Mouse (Mus musculus) ES-Bruce4 (cell line): Measurements from ENCODE around the gene Nfe2.

Experiments
- CTCF ChIP-seq: IDR thresholded peaks from one replicate; pipeline ENCODE4 v1.8.1; 2011; ENCODE audit warnings: low read depth, low read length
- POLR2A ChIP-seq: IDR thresholded peaks from one replicate; pipeline ENCODE4 v1.8.1; 2011; ENCODE audit warnings: low read length; ENCODE audit not compliant: insufficient read depth

- TF ChIP-seq CTCF (no peak), POLR2A (no peak)
Measured at GRCm38 (mm10) chr15:103214971-103215907, 43.0 kb downstream of the Nfe2 start.
